Mouse (Mus musculus) cerebellum, postnatal 4 days (tissue): ENCODE results near the gene Gm45717.
"Not testable (repeated sequence)": the region's sequence is repeated elsewhere in the genome, so short reads cannot be mapped to it uniquely, and the experiment has no call there.

Source experiments
- DNase-seq, 2 experiments: peaks; one replicate each; pipeline ENCODE4 v3.0.0; 2022; ENCODE audit warnings: low spot score in 2 of 2, mixed read lengths in 1 of 2

Gm45717 gene

GRCm38 (mm10) chr7:140955758-140956555, at the start of gene Gm45717, which contains the start of gene Ifitm2:
TSS of gene Gm45717 (minus strand) at chr7:140955937.
TSS of gene Ifitm2 (minus strand) at chr7:140955987.
- peak in 1 of 2 experiments; percentile 20 for DNase-seq

DNA sequence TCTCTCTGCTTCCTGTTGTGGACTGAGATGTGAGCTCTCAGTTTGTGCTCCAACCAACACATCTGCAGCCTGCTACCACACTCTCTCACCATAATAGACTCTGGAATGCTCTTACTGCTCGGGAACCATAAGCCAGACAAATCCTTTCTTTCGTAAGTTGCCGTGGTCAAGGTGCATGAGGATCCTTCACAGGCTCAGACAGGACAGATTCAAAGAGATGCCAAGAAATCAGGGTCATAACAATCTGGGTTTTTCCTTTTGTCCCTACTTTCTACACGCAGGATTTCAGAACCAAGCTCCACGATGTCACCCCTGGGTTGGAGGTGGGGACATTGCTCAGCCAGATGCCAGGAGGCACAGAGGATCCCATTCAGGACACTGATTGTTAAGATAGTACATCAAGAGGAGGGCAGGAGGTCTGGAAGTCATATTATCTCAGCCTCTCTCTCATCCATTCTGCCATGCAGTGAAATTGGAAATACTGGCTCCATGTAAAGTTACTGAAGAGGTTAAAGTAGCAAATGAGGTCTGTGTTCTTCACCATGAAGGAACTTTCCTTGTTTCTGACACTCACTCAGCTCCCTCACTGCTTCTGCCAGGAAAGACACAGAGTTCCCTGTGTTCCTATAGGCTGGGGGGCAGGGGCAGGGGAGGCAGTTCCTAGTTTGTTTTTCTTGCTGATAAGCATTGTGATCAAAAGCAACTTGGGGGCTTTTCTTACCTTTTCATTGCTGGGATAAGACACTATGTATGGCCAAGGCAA, 47.7 kb upstream of the Gm45717 start:
- no peak for DNase-seq

- no peak for DNase-seq
Observed at GRCm38 (mm10) chr7:141000881-141001708, 45.4 kb upstream of the Gm45717 start.

GRCm38 (mm10) chr7:140998853-140999700, 43.3 kb upstream of the Gm45717 start:
- DNase-seq = no peak

DNA sequence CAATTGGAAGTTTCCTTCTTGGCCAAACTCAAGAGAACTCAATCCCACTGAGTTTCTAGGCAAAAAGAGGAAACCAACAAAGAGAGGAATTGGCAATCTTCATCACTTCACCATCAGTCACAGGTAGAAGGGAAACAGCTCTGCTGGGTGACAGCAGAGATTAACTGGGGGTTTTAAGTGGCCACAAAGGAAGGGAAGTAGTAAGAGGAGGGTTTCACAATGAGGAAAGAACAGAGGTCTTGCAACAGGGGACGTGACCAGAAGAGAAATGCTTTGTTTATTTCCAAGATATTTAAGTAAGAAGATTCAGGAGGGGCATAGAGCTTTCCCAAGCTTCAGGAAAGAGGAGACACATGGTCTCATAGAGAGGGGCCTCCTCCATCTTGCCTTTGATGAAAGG, 42.1 kb upstream of the Gm45717 start:
- DNase-seq = no peak

DNA sequence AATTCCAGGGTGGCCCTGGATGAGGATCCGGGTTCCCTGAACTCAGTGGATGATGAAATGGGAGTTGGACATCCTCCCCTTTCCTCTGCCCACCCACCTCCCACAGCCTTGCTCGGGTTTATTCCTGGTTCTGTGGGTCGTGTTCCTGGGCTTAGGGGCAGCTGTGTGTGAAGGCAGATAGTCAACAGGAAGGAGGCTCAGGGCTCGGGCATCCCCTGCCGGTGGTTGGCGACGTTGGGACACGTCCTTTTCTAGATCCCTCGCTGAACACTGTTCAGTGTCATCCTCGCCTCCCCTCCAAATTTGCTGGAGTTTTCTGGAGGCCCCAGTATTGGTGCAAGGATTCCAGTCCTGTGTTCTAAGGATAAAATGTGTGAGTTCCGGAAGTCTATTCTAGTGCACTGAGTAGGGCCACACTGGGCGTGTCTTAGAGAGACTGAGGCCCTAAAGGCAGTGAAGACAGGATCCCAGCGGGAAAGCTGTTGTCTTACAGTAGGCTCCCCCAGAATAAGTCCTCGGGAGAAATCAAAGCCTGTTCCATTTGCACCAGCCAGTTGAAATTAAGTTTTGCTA, 35.5 kb upstream of the Gm45717 start:
- DNase-seq = no peak

DNA sequence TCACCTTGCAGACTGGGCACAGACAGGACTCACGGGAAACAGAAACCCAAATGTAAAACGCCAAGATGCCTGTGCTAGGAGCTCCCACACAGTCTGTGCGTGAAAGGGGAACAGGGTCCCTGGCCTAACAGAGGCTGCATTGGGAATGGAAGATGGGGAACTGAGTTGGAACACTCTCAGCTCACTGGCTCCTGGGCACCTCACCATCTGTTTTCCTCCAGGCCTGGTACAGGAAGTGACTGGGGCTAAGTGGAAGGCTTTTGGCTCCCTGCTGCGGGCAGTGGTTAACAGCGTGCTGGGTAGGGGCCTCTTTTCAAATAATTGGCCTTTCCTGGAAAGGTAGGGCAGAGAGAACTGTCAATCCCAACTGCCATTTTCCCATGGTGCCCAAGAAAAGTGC, 34.9 kb upstream of the Gm45717 start:
- no peak for DNase-seq

DNA sequence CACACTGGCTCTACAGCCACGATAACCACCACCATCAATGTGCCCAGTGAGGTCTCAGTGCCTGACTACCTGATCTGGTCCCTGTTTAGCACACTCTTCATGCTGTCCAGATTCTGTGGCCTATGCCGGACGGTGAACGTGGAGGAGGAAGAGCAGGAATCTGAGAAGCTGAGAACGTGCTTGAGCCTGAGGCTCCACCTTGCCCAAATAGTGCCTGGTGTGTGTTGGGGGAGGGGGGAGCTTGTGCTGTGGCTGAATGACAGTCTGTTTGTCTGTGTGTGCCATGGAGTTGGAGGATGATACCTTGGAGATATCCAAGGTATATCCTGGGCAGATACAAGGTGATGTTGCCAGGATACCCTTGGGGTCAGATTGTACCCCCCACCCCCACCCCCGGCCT, 34.4 kb upstream of the Gm45717 start:
- DNase-seq = no peak

DNA sequence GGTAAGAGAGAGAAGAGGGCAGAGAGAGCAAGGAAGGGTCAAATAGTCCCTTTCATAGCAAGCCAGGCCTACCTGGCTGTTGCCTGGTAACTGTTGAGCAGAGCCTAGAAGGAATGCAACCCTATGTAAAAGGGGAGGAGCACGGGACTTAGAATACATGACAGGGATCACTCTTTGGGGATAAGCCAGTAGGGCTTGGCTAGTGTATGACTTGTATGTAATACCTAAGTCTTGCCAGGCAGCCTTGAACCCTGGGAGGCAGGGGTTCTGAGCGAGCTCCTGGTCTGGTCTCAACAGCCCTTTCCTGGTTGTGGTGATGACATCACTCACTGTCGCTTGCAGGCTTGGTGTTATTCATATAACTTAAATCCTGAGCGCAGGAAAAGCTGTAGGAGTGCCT, 33.3 kb upstream of the Gm45717 start:
- DNase-seq = no peak

- no peak for DNase-seq
Observed at GRCm38 (mm10) chr7:140987182-140988138, 31.7 kb upstream of the Gm45717 start.

DNA sequence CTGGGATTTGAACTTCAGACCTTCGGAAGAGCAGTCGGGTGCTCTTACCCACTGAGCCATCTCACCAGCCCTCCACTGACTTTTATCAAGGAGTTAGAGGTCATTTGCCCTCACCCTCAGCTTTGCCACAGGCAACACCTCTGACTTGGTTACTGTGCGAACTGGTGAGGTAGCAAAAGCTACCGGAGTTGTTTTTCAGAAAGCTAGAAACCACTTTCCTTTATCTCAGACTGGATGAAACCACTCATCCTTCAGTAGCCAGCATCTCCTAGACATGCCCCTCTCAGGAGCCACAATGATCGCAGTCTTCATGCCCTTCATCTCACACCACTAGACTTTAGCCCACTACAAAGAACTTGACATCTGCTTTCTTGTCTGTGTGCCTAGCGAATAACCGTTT, 27.2 kb upstream of the Gm45717 start:
- DNase-seq = no peak

DNA sequence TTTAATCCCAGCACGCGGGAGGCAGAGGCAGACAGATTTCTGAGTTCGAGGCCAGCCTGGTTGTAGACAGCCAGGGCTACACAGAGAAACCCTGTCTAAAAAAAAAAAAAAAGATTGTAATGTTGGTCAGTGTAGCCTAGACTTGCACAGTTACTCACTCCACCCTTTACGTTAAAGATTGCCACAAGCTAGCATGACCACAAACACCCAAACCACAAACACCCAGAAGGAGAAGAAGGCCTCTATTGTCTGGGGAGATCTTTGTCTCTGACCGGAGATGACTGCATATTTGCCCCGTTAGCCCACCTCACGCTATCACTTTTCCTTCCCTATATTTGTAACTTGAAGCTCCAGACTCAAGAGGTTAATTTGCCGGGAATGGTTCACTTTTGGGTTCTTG, 26.0 kb upstream of the Gm45717 start:
- DNase-seq = no peak

GRCm38 (mm10) chr7:140976720-140977119, 21.0 kb upstream of the Gm45717 start:
- DNase-seq = not testable (repeated sequence)

DNA sequence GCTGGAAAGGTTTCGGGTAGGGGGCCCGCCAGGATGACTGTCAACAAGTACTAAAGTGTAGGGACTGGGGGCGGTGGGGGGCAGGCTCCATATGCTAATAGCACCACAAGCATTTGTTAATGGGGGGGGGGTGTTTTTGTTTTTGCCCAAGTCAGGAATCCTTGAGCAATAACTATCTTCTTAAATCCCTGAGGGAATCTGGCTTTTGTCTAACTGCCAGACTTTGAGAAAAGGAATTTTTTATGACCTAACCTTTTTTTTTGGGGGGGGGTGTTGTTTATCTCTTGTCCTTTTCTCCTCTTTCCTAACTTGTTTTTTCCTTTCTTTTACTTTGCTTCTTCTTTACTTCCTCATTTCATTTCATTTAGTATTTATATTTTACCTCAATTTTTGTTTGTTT, 19.7 kb upstream of the Gm45717 start:
- DNase-seq = no peak

GRCm38 (mm10) chr7:140974940-140975339, 19.2 kb upstream of the Gm45717 start:
- no peak for DNase-seq

GRCm38 (mm10) chr7:140973396-140974165, 17.8 kb upstream of the Gm45717 start:
- DNase-seq = no peak

- no peak for DNase-seq
Observed at GRCm38 (mm10) chr7:140971479-140972171, 15.9 kb upstream of the Gm45717 start.

GRCm38 (mm10) chr7:140970931-140971330, 15.2 kb upstream of the Gm45717 start:
- no peak for DNase-seq
